Mouse (Mus musculus): ENCODE results near the gene Nup50. TPM values are rescaled to one million over a fixed set of nuclear protein-coding genes. Genes with fewer than 3 reads are reported as not detected.
A peak's percentile ranks its signal among the peaks of the same experiment; 100 is the strongest.

Gene Nup50
- polyA plus RNA-seq, 1 experiment from 2014 or later: 20.4 TPM

DNA sequence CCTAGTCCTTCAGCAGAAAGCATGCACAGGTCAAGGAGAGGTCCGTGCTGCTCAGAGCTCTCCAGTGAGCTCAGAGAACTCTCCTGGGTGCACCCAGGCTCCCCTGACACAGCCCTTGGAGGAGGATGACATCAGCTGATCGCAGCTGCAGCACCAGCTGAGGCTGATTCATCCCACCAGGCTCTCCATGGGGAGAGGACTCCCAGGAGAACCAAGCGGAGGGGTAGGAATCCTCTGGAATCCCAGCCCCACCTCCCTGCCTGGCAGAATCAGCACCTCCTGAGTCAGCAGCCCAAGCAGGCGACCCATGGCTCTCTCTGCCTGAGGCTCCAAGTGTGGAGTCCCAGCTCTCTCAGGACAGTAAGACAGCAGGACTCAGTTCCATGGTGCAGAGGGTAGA lies 52.5 kb downstream of the Nup50 start:
- Histone ChIP-seq H3K36me3 (no peaks in the 10 kb centered on the region), H3K9ac (no peak overlapping the region), H3K27ac (replicated peaks) (no peak overlapping the region), H3K4me1 (peaks cover 17% of the 10 kb centered on the region), H3K4me2 (no peak overlapping the region), H3K27me3 (replicated peaks) (no peaks in the 10 kb centered on the region), H3K9me3 (no peaks in the 10 kb centered on the region), H3K4me3 (no peak overlapping the region)
- ATAC-seq (ENCODE audit: extremely low read depth, insufficient number of reproducible peaks, low FRiP score, low TSS enrichment): no peak
- WGBS: 13% methylated on average over 4 of the region's 4 CpGs

DNA sequence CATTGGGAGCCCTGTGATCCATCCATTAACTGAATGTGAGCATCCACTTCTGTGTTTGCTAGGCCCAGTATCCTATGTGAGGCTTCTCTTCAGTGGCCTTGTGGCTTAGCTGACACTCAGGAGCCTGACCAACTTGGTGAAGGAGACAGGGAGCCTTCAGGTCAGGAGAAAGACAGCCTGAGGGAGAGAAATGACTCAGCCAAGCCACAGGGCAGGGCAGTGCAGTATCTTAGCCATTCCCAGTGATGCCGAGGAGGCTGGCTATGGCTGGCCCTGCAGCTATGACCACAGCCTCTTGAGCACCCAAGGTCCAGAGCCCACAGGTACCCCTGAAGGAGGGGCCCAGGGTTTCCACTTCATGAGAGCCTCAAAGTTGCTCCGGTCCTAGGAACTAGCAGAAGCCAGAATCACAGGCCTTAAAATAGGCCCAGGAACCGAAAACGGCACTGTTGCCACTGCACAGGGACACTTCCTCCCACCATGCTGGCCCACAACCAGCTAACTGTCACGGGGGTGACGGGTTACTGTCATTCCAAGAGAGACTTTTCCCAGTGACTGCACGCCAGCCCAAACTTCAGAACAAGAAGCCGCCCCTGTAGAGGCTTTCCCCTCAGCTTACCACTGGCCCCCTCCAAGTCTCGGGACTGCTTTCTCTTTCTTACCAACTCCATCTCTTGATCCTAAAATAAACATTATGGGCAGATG lies 58.5 kb downstream of the Nup50 start:
- H3K9ac ChIP-seq: no peak overlapping the region
- no peak overlapping the region for H3K4me3 ChIP-seq
- H3K4me1 ChIP-seq: peaks cover 11% of the 10 kb centered on the region
- H3K27ac ChIP-seq (replicated peaks): no peak overlapping the region
- no peaks in the 10 kb centered on the region for H3K9me3 ChIP-seq
- ATAC-seq (ENCODE audit: extremely low read depth, insufficient number of reproducible peaks, low FRiP score, low TSS enrichment): no peak
- no peak overlapping the region for H3K4me2 ChIP-seq
- no peaks in the 10 kb centered on the region for H3K27me3 ChIP-seq (replicated peaks)
- H3K36me3 ChIP-seq: no peaks in the 10 kb centered on the region
- 64% methylated on average over 9 of the region's 9 CpGs for WGBS

DNA sequence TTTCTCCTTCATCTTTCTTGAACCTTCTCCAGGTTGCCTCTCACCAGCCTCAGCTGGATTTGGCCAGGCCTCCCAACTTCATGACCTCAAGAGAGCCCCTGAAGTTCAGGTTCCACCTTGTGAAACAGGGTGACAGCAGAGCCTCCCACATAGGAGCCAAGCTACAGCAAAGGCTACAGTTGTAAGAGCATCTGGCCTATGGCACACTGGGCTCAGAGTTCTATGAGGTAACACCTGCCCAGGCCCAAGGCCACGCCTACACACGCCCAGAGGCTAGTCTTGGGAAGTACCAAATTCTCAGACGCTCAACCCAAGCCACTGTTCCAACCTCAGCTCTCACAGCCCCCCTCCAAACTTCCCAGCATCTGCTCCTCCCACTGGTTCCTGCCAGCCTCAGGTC lies 59.7 kb downstream of the Nup50 start:
- no peak for ATAC-seq (ENCODE audit: extremely low read depth, insufficient number of reproducible peaks, low FRiP score, low TSS enrichment)
- Histone ChIP-seq H3K4me2 (no peak overlapping the region), H3K36me3 (no peaks in the 10 kb centered on the region), H3K9ac (no peak overlapping the region), H3K4me1 (peaks cover 15% of the 10 kb centered on the region), H3K27me3 (replicated peaks) (no peaks in the 10 kb centered on the region), H3K4me3 (no peak overlapping the region), H3K27ac (replicated peaks) (no peak overlapping the region), H3K9me3 (no peaks in the 10 kb centered on the region)
- 66% methylated on average over 3 of the region's 3 CpGs for WGBS

DNA sequence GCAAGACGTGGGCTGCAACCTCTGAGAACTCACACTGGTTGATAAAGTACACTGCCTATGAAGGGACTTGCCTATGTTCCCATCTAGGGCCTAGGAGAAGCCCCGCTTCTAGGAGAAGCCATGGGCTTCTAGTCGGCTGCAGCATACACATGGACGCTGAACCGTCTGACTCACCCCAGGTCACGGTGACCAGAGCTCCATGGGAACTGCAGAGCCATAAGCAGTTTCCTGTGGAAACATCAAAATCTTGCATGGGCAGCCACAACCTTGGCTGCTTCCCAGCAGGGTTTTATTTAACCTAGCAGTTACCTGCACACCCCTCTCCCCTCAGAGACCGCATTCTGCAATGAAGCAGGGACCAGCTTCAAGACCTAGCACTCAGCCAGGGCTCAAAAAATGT lies 60.5 kb downstream of the Nup50 start:
- Histone ChIP-seq H3K4me2 (no peak overlapping the region), H3K9ac (no peak overlapping the region), H3K9me3 (no peaks in the 10 kb centered on the region), H3K4me1 (peaks cover 21% of the 10 kb centered on the region), H3K27me3 (replicated peaks) (no peaks in the 10 kb centered on the region), H3K27ac (replicated peaks) (no peak overlapping the region), H3K36me3 (no peaks in the 10 kb centered on the region), H3K4me3 (no peak overlapping the region)
- WGBS: 65% methylated on average over 7 of the region's 7 CpGs
- no peak for ATAC-seq (ENCODE audit: extremely low read depth, insufficient number of reproducible peaks, low FRiP score, low TSS enrichment)

DNA sequence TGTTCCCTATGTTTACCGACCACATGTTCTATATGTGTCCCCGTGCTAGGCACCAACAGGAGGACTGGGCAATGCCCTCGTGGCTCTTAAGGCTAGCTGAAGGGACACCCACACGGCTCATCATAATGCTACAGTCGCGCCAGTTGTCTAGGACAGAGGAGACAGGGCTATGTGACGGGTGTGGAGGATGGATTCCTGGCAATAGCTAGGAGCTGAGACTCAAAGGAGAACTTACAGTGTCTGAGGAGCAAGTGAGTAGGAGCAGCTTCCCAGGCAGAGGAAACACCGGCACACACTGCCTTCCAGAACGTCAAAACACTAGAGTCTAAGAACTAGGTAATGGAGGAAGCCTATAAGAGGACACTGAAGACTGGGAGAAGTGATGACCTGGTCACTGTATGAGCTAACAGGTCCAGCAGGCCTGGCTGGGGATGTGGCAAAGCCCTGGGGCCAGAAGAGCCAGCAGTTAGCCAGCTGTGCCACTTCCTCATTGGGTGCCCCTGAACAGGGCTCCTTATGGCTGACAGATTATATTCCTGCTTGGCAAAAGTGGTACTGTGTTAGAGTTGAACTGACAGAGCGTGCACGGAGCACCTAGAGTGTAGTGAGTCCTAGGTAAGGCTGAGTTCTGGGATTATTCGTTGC lies 62.4 kb downstream of the Nup50 start:
- Histone ChIP-seq H3K27me3 (replicated peaks) (peaks cover 4% of the 10 kb centered on the region; the same call in 1 of the 2 replicates), H3K27ac (replicated peaks) (no peak overlapping the region), H3K9ac (no peak overlapping the region), H3K4me3 (no peak overlapping the region), H3K36me3 (no peaks in the 10 kb centered on the region), H3K9me3 (no peaks in the 10 kb centered on the region), H3K4me2 (no peak overlapping the region), H3K4me1 (peaks cover 24% of the 10 kb centered on the region)
- no peak for ATAC-seq (ENCODE audit: extremely low read depth, insufficient number of reproducible peaks, low FRiP score, low TSS enrichment)
- WGBS: 81% methylated on average over 12 of the region's 12 CpGs

DNA sequence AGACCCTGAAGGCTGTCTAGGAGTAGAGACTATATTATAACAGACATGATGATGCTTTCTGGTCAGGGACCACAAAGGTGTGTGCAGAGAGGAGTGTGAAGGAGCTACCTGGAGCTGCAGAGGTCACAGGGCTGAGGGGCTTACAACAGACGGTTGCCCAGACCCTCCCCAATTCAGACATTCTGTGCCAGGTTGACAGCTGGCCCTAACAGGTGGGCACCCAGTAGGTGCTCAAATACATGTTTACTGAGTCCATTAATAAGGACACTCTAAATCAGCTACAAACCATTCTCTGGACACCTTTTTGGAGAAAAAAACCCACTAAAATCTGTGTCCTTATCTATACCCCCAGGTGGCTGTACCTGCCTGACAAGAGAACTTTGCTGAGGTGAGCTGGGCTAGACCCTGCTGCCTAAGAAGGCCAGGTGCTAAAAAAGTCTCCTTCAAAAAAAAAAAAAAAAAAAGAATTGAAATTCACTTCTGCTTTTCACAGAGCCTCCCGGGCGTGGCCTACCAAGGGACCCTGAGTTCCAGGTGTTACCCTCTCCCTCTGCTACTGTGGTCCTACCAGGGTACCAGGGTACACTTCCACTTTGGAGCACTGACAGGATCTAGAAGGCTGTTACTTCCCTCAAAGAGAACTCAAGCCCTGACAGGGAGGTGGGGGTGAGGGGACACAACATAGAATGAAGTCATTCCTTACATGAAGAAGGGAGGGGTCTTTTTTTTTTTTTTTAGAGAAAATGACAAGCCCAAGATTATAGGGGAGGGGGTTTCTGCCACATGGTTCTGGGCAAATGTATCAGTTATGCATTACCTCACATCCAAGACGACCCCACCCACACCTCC lies 63.2 kb downstream of the Nup50 start:
- peaks cover 24% of the 10 kb centered on the region for H3K4me1 ChIP-seq
- H3K4me2 ChIP-seq: peak overlapping the region; percentile 78
- no peaks in the 10 kb centered on the region for H3K36me3 ChIP-seq
- H3K9ac ChIP-seq: peak overlapping the region; percentile 94
- 70% methylated on average over 4 of the region's 4 CpGs for WGBS
- no peak overlapping the region for H3K27ac ChIP-seq (replicated peaks)
- H3K27me3 ChIP-seq (replicated peaks): peaks cover 4% of the 10 kb centered on the region; the same call in 1 of the 2 replicates
- H3K9me3 ChIP-seq: no peaks in the 10 kb centered on the region
- ATAC-seq (ENCODE audit: extremely low read depth, insufficient number of reproducible peaks, low FRiP score, low TSS enrichment): no peak
- peak overlapping the region; percentile 87 for H3K4me3 ChIP-seq

DNA sequence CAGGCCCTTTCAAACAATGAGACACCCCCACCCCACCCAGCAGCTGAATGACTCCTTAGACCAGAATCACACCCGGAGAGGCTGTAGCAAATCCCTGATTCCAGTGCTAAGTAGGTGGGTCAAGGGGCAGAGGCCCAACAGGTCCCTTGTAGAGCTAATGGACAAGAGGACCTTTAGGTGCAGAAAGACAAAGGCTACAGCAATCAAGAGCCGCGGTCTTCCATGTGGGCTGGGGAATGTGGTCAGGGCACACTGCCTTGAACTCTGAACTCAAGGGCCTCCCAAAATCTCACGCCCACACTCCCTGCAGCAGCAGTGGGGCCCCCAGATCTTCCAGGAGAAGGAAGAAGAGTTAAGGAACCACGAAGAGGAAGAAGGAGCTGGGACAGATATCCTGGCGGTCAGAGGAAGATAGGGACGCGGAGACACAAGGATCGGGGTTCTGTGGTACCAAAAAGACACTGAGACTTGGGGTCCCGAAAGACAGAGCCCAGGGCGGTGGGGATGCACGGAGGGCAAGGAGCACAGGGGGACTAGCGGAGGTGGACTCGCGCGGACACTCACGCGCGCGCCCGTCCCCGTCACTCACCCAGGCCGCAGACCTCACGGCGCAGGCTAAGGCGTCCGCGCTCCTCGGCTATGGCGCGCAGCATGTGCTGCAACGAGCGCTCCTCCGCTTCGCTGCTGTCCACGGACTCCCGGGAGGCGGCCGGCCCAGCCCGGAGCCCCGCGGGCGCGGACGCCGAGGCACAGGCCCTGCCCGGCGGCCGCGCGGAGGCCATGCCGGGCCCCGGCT lies 64.0 kb downstream of the Nup50 start:
- H3K4me3 ChIP-seq: peak overlapping the region; percentile 87
- peak; percentile 40 for ATAC-seq (ENCODE audit: extremely low read depth, insufficient number of reproducible peaks, low FRiP score, low TSS enrichment)
- peak overlapping the region; percentile 78 for H3K4me2 ChIP-seq
- H3K9me3 ChIP-seq: no peaks in the 10 kb centered on the region
- under 1% methylated on average over 53 of the region's 53 CpGs for WGBS
- peak overlapping the region; percentile 65 for H3K27ac ChIP-seq (replicated peaks)
- peaks cover 24% of the 10 kb centered on the region for H3K4me1 ChIP-seq
- peak overlapping the region; percentile 94 for H3K9ac ChIP-seq
- H3K27me3 ChIP-seq (replicated peaks): peaks cover 4% of the 10 kb centered on the region; the same call in 1 of the 2 replicates
- H3K36me3 ChIP-seq: no peaks in the 10 kb centered on the region

DNA sequence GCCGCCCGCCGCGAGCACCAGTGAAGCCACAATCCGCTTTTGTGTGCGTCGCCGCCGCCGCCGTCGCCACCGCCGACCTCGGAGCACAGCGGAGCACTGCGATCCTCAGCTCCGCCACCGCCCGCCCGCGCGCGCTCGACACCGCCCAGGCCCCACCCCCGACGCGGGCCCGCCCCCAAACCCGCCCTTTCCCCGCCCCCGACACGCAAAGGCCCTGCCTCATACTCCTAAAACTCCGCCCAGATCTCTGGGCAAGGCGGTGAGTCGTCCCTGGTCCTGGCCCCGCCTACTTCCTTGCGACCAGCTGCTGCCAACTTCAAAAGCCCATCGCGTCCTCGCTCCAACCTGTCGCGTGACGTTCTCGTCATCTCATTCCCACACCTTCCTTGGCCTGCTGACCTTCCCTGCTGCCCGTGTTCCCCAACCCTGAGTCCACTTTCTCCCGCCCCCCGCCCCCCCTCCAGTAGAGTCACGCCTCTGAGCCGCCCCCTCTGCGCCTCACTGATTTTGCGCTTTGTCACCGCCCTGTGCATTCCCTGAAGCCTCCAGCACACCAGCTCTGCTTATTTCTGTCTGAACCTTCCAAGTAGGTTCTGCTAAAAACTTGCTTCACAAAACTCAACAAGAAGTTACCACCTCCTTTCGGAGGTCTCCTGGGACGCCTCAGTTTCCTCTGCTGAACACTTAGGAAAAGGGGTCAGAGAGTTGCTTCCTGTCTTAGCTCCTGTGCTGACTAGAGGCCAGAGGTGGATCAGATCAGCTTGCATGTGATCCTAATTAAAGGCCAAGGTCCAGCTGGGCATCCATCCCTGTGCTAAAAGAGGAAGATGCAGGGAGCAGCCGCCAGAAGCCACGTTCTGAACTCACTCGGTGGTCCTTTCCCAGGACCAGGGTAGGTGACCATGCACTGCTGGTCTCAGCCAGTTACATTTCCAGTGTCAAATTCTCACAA lies 64.9 kb downstream of the Nup50 start, which contains the start of gene 5031439G07Rik:
Gene 5031439G07Rik (minus strand): TSS at position 678 of the 952 bp plus-strand sequence.
- H3K9me3 ChIP-seq: no peaks in the 10 kb centered on the region
- H3K4me1 ChIP-seq: peaks cover 24% of the 10 kb centered on the region
- peak; percentile 86 for ATAC-seq (ENCODE audit: extremely low read depth, insufficient number of reproducible peaks, low FRiP score, low TSS enrichment)
- peak within 1 kb of the TSS; percentile 66 for H3K27ac ChIP-seq (replicated peaks)
- peaks cover 4% of the 10 kb centered on the region; the same call in 1 of the 2 replicates for H3K27me3 ChIP-seq (replicated peaks)
- WGBS: 3% methylated on average over 30 of the region's 59 CpGs
- H3K4me2 ChIP-seq: peak within 1 kb of the TSS; percentile 78
- H3K9ac ChIP-seq: peak within 1 kb of the TSS; percentile 94
- peak within 1 kb of the TSS; percentile 87 for H3K4me3 ChIP-seq
- no peaks in the 10 kb centered on the region for H3K36me3 ChIP-seq

DNA sequence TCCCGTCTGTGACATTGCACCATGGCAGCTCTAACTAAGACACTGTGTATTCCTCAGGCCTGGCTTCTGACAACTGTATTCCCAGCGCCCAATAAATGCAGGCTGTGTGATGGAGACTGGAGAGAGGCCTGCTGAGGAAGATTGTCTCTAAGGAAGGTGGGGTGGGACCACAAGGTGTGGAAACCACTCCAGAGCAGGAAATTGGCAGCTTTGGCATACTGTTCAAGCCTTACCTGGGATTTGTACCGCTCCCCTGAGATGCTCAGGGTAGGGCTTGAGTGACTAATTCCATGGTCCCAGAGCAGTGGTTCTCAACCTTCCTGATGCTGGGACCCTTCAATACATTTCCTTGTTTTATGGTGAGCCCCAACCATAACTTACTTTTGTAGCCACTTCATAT lies 65.9 kb downstream of the Nup50 start:
- Histone ChIP-seq H3K4me1 (peaks cover 18% of the 10 kb centered on the region), H3K27me3 (replicated peaks) (peaks cover 4% of the 10 kb centered on the region; the same call in 1 of the 2 replicates), H3K9me3 (no peaks in the 10 kb centered on the region), H3K4me3 (no peak overlapping the region), H3K4me2 (no peak overlapping the region), H3K27ac (replicated peaks) (no peak overlapping the region), H3K9ac (peak overlapping the region; percentile 74; the same call in 1 of the 2 replicates), H3K36me3 (no peaks in the 10 kb centered on the region)
- ATAC-seq (ENCODE audit: extremely low read depth, insufficient number of reproducible peaks, low FRiP score, low TSS enrichment): no peak
- 71% methylated on average over 3 of the region's 3 CpGs for WGBS

DNA sequence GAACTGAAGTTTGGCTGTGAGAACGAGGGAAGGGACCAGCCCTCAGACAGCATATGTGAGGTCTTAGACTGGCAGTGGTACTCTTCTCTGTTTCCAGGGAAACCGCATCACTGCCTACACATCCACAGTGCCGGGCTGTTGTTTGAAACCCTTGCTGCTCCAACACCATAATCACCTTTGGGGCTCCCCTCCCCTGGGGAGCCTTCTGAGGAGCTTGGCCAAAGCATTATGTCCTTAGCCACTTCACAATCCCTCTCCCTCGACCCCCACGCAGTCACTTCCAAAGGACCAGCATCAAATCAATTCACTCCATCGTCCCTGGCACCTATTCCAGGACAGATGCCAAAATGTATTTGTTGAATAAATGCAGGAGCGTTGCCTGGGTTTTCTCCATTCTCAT lies 66.6 kb downstream of the Nup50 start:
- WGBS: 72% methylated on average over 7 of the region's 7 CpGs
- H3K4me3 ChIP-seq: no peak overlapping the region
- ATAC-seq (ENCODE audit: extremely low read depth, insufficient number of reproducible peaks, low FRiP score, low TSS enrichment): no peak

More for the DNA sequence above, 66.6 kb downstream of the Nup50 start:
- no peaks in the 10 kb centered on the region for H3K36me3 ChIP-seq
- no peaks in the 10 kb centered on the region for H3K9me3 ChIP-seq
- H3K27me3 ChIP-seq (replicated peaks): peaks cover 10% of the 10 kb centered on the region
- no peak overlapping the region for H3K27ac ChIP-seq (replicated peaks)
- H3K9ac ChIP-seq: no peak overlapping the region
- H3K4me1 ChIP-seq: peaks cover 18% of the 10 kb centered on the region
- H3K4me2 ChIP-seq: no peak overlapping the region

Measured in heart, embryonic 13.5 days (tissue).